Mouse (Mus musculus) liver, adult 2 months (tissue): ENCODE data around the gene Gm42957. TPM values are rescaled to one million over a fixed set of nuclear protein-coding genes. Genes with fewer than 3 reads are reported as not detected.
"Not testable (repeated sequence)": the region's sequence is repeated elsewhere in the genome, so short reads cannot be mapped to it uniquely, and the experiment has no call there.

Source experiments
- DNase-seq: peaks from one replicate; pipeline ENCODE4 v3.0.0-alpha.2; 2011; ENCODE audit warnings: low read depth, low spot score; ENCODE audit errors: extremely low read depth
- H3K27ac ChIP-seq: fragments of 200-500 bp; replicated peaks from 2 replicates; pipeline ENCODE4 v1.5.1; 2012; ENCODE audit warnings: low read depth, mild to moderate bottlenecking, control low read depth, inconsistent platforms, low read length; ENCODE audit not compliant: insufficient read depth
- H3K27me3 ChIP-seq: fragments of 200-500 bp; 2 replicates; pipeline ENCODE4 v1.6.1; 2012; ENCODE audit warnings: mild to moderate bottlenecking, moderate library complexity, low read length, inconsistent platforms; ENCODE audit not compliant: control insufficient read depth, insufficient read depth
- H3K36me3 ChIP-seq: fragments of 200-500 bp; 2 replicates; pipeline ENCODE4 v1.6.1; 2012; ENCODE audit warnings: low read length, inconsistent platforms; ENCODE audit not compliant: control insufficient read depth, insufficient read depth
- H3K4me1 ChIP-seq: fragments of 200-500 bp; 2 replicates; pipeline ENCODE4 v1.6.1; 2011; ENCODE audit warnings: low read length; ENCODE audit not compliant: control insufficient read depth, insufficient read depth
- H3K4me3 ChIP-seq: fragments of 200-500 bp; 2 replicates; pipeline ENCODE4 v1.5.1; 2011; ENCODE audit warnings: low read depth, mild to moderate bottlenecking, control low read depth, low read length, moderate library complexity; ENCODE audit not compliant: insufficient read depth
- H3K79me2 ChIP-seq: fragments of 200-500 bp; 2 replicates; pipeline ENCODE4 v1.6.1; 2012; ENCODE audit warnings: inconsistent platforms, mild to moderate bottlenecking, low read length, moderate library complexity; ENCODE audit not compliant: control insufficient read depth, insufficient read depth
- H3K9ac ChIP-seq: fragments of 200-500 bp; 2 replicates; pipeline ENCODE4 v1.6.1; 2012; ENCODE audit warnings: low read depth, mild to moderate bottlenecking, control low read depth, inconsistent platforms, low read length
- CTCF ChIP-seq: fragments of 200-500 bp; IDR thresholded peaks from 2 replicates; pipeline ENCODE4 v1.5.1; 2011; ENCODE audit warnings: low read depth, low read length, control low read depth
- POLR2A ChIP-seq: fragments of 200-500 bp; IDR thresholded peaks from 2 replicates; pipeline ENCODE4 v1.6.1; 2011; ENCODE audit warnings: low read length, control low read depth; ENCODE audit not compliant: insufficient read depth; ENCODE audit errors: extremely low read depth
- WGBS: fragments of 180-500 bp; shearing (Covaris S2); methylation state at CpG from one replicate; pipeline ENCODE4 v1.1.7; 2018; 5-methylcytosine and 5-hydroxymethylcytosine counted together
- polyA plus RNA-seq: library from polyadenylated mRNA; depleted of rRNA; stranded (reverse); fragments of >200 nt; gene quantifications from 2 replicates; pipeline ENCODE4 v1.2.3, GENCODE M21; 2012
- total RNA-seq: library from RNA; depleted of rRNA; stranded (reverse); fragments of >200 nt; gene quantifications from 2 replicates; pipeline ENCODE4 v1.2.3, GENCODE M21; 2014

The Gm42957 gene
- total and polyA plus RNA-seq, 2 experiments = 0.28 TPM; not detected in 1

DNA sequence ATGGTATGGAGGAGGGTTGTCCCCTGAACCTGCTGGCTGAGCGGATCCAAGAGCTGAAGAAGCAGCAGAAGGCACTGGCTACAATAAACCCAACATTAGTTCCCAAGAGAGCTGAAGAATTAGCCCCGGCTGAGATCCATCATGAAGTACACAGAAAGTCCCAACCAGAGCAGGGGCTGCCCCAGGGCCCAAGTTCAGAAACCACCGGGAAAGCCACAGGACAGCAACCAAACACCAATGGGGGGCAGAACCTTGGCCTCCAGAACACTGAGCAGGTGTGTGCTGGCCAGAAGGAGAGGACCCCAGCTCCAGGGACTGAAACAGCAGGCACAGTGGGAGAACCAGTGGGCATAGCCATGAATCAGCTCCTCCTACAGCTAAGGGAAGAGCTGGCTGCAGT is 48.2 kb downstream of the Gm42957 start:
- no peaks in the 10 kb centered on the region for H3K79me2 ChIP-seq
- TF ChIP-seq CTCF = no peak
- no peak for TF ChIP-seq POLR2A
- no peak overlapping the region for H3K9ac ChIP-seq
- WGBS = 89% methylated on average over 3 of the region's 3 CpGs
- no peak for DNase-seq
- H3K4me3 ChIP-seq = no peak overlapping the region
- peaks cover 9% of the 10 kb centered on the region; the same call in 1 of the 2 replicates for H3K27me3 ChIP-seq
- no peak overlapping the region for H3K27ac ChIP-seq
- no peaks in the 10 kb centered on the region for H3K36me3 ChIP-seq
- no peaks in the 10 kb centered on the region for H3K4me1 ChIP-seq

DNA sequence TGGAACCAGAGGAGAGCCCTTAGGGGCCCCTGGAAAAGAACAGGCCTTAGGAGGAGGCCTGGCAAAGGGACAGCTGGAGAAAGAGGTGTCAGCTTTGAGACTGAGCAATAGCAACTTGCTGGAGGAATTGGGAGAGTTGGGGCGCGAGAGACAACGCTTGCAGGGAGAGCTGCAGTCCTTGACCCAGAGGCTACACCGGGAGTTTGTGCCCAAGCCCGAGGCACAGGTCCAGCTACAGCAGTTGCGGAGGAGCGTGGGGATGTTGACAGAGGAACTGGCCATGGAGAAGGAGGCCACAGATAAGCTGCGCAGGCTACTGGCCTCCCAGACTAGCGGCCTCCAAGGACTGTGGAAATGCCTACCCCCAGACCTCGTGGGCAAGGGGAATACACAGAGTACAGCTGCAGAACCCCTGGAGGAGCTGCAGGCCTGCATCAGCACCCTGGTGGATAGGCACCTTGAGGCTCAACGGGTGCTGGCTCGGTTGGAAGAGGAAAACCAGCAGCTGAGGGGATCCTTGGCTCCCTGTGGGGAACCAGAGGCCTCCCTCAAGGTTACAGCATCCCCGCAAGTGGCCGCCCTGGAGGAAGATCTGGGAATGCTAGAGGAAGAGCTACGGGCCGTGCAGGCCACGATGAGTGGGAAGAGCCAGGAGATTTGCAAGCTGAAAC is 49.0 kb downstream of the Gm42957 start:
- H3K27ac ChIP-seq = no peak overlapping the region
- 50% methylated on average over 17 of the region's 17 CpGs for WGBS
- no peak for DNase-seq
- TF ChIP-seq CTCF (no peak), POLR2A (no peak)
- H3K9ac ChIP-seq = no peak overlapping the region
- peaks cover 9% of the 10 kb centered on the region; the same call in 1 of the 2 replicates for H3K27me3 ChIP-seq
- H3K4me3 ChIP-seq = no peak overlapping the region; the same call in 1 of the 2 replicates
- no peaks in the 10 kb centered on the region for H3K36me3 ChIP-seq
- H3K4me1 ChIP-seq = no peaks in the 10 kb centered on the region
- H3K79me2 ChIP-seq = no peaks in the 10 kb centered on the region

DNA sequence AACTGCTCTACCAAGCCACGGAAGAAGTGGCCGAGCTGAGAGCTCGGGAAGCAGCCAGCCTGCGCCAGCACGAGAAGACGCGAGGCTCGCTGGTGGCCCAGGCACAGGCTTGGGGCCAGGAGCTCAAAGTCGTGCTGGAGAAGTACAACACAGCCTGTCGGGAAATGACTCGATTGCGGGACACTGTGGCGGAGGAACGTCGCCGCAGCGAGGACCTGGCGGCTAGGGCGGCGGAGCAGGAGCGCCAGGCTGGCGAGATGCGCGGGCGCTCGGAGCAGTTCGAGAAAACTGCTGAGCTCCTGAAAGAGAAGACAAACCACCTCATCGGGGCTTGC is 49.5 kb downstream of the Gm42957 start:
- no peak for DNase-seq
- Histone ChIP-seq H3K27me3 (peaks cover 7% of the 10 kb centered on the region; the same call in 1 of the 2 replicates), H3K4me3 (no peak overlapping the region; the same call in 1 of the 2 replicates), H3K36me3 (no peaks in the 10 kb centered on the region), H3K79me2 (no peaks in the 10 kb centered on the region), H3K27ac (no peak overlapping the region), H3K4me1 (no peaks in the 10 kb centered on the region), H3K9ac (no peak overlapping the region)
- TF ChIP-seq CTCF (no peak), POLR2A (no peak)
- WGBS = 21% methylated on average over 28 of the region's 28 CpGs

DNA sequence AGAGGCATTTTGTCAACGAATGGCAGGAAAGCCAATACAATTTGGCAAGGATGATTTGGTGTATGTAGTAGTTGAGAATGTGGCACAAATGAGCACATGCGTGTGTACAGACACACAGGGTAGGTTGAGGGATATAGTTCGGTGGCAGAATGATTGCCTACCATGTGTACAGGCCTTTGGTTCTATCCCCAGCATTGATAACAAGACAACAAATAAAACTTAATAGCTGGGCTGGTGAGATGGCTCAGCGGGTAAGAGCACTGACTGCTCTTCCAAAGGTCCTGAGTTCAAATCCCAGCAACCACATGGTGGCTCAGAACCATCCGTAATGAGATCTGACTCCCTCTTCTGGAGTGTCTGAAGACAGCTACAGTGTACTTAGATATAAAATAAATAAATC is 50.8 kb downstream of the Gm42957 start:
- H3K4me1 ChIP-seq, DNase-seq, H3K9ac ChIP-seq, H3K79me2 ChIP-seq, H3K27ac ChIP-seq, H3K36me3 ChIP-seq, H3K4me3 ChIP-seq, H3K27me3 ChIP-seq: not testable (repeated sequence)
- 95% methylated on average over 5 of the region's 5 CpGs for WGBS

DNA sequence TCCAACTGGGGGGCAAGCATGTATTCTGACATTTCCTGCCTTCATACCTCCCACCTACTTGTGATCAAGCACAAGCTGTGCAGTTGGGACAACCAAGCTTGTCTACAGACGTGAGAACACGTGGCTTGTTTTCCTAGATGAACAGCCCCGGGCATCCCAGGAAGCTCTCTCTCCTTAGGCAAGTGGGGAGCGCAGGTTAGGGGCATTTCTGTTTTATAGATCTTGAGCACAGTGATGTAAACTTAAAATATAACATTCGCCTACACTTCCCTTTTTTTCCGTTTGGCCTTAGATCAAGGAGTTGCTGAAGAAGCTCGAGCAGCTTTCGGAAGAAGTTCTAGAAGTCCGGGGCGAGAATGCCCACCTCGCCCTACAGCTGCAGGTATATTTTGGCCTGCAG is 53.6 kb downstream of the Gm42957 start:
- 0 out of 2 replicates have a peak, but pooled peaks cover 4% of the 10 kb centered on the region for H3K27me3 ChIP-seq
- H3K36me3 ChIP-seq = no peaks in the 10 kb centered on the region
- H3K9ac ChIP-seq = no peak overlapping the region
- 0 out of 2 replicates have a peak, but pooled peaks cover 2% of the 10 kb centered on the region for H3K4me1 ChIP-seq
- H3K79me2 ChIP-seq = no peaks in the 10 kb centered on the region
- 83% methylated on average over 11 of the region's 11 CpGs for WGBS
- TF ChIP-seq POLR2A (no peak), CTCF (no peak)
- DNase-seq = no peak
- H3K27ac ChIP-seq = no peak overlapping the region
- H3K4me3 ChIP-seq = no peak overlapping the region

DNA sequence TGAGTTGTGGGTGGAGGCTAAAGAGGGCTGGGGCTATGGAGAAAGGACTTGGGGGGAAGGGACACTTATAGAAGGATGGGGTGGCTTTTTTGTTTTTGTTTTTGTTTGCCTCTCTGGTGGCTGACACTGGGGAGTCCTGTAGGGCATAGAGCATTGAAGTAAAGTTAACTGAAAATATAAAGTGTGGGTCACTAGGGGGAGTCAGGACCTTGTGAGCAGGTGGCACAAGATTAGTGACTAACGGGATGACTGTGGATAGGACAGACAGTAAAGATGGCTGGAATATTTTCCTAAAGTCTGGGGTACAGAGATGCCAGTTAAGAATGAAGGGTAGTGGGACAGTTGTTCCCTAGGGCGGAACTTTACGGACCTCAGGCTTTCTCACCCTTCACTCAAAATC is 55.0 kb downstream of the Gm42957 start:
- Histone ChIP-seq H3K27me3 (0 out of 2 replicates have a peak, but pooled peaks cover 3% of the 10 kb centered on the region), H3K79me2 (no peaks in the 10 kb centered on the region), H3K36me3 (no peaks in the 10 kb centered on the region), H3K4me1 (0 out of 2 replicates have a peak, but pooled peaks cover 2% of the 10 kb centered on the region), H3K9ac (no peak overlapping the region), H3K27ac (no peak overlapping the region), H3K4me3 (no peak overlapping the region)
- no peak for TF ChIP-seq POLR2A
- no peak; the same call in 1 of the 2 replicates for TF ChIP-seq CTCF
- DNase-seq = peak; percentile 19
- WGBS = 58% methylated on average over 3 of the region's 3 CpGs
